Mouse (Mus musculus): ENCODE data around the gene Col15a1.

DNA sequence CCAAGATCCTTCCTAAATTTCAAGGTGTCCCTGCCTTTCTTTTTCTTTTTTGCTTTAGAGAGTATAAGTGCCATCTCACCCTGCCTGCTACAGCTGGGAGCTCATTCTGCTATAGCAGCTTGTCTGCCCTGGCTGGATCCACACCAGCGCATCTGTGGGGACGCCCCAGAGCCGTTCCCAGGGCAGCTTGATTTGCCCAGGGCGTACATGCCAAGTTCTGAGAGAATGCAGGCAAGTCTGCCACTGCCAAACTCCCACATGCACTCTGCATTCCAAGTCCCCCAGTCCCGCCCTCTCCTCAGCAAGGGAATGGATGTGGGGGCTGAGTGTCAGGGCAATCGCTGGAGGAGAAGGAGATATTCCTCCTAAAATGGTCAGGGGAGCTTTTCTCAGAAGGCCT is 19.8 kb downstream of the Col15a1 start:
- no peak for TF ChIP-seq CTCF (conservative IDR thresholded peaks at IDR 0.05; ENCODE audit: low read length)
- no peak for TF ChIP-seq POU5F1 (IDR thresholded peaks at IDR 0.05; ENCODE audit: borderline replicate concordance, low read length)

All from E14TG2a.4 (cell line).